Mouse (Mus musculus): ENCODE results near the gene Daam2. TPM values are rescaled to one million over a fixed set of nuclear protein-coding genes. Genes with fewer than 3 reads are reported as not detected.
"Not testable (repeated sequence)": the region's sequence is repeated elsewhere in the genome, so short reads cannot be mapped to it uniquely, and the experiment has no call there.

Daam2 gene
- polyA plus RNA-seq, 1 experiment: 0.28 TPM

DNA sequence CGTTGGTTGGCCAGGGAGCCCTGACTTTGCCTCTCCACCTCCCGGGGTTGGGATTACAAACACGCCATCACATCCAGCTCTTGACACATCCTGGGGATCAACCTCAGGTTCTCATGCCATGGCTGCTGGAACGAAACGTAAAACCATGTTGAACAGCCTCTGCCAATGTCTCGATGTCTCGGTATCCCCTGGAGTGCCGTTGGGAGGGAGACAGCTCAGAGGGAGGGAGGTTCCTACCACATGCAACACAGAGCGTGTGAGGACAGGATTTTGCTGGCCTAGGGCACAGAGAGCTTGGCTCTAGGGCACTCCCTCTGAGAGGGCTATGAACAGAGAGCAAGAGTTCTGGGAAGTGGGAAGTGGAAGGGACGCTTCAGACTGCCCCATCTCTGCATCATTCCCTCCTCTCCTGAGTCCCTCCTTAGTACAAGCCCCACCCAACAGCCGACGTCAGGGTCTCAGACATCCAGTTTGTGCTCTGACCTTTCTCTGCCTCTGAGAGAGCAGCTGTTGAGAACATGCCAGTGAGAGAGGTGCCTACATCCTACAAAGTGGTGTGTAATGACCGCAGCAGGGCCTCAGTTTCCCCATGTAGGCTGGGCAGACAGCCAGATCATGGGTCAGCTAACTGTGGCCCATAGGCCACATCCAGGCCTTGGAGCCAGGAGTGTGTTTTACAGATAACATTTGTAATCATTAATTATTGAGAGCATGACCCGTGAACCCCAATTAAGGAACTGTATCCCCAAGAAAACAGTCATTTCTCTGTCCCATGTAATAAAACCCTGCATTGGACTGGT is 123.6 kb downstream of the Daam2 start:
- no peaks in the 10 kb centered on the region for H3K9me3 ChIP-seq (replicated peaks; ENCODE audit: control insufficient read depth, insufficient read depth, low read length, poor library complexity, severe bottlenecking)

DNA sequence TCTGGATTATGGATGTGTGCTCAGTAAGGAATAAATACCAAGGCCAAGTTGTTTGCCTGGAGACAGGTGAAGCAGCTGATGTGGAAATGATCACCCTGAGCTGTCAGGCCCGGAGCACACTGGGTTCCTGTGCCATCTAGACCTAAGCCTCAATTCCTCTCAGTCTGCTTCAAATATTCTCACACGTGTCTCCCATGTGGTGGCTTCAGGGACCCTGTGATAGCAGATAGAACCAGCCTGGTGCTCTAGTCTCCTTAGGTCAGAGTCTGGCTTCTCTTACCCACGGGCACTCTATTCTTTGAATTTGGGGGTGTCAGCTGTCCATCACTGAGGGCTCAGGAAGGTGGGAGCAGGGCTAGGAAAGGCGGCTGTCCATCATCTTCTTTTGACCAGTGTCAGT is 124.4 kb downstream of the Daam2 start:
- Histone ChIP-seq H3K36me3 (ENCODE audit: control insufficient read depth, insufficient read depth, low read length, poor library complexity, severe bottlenecking) (no peaks in the 10 kb centered on the region), H3K9me3 (replicated peaks; ENCODE audit: control insufficient read depth, insufficient read depth, low read length, poor library complexity, severe bottlenecking) (no peaks in the 10 kb centered on the region), H3K27me3 (ENCODE audit: control insufficient read depth, insufficient read depth, low read length, poor library complexity, severe bottlenecking) (no peaks in the 10 kb centered on the region), H3K4me3 (ENCODE audit: low read depth, low read length) (no peak overlapping the region), H3K9ac (ENCODE audit: low read depth, poor library complexity, severe bottlenecking) (no peak overlapping the region), H3K27ac (ENCODE audit: insufficient read depth, low read length) (no peak overlapping the region), H3K4me1 (ENCODE audit: control insufficient read depth, insufficient read depth, low read length) (no peaks in the 10 kb centered on the region)
- TF ChIP-seq POLR2A (IDR thresholded peaks at IDR 0.05; ENCODE audit: insufficient read depth, low read length) (no peak), EP300 (IDR thresholded peaks at IDR 0.05; ENCODE audit: insufficient read depth, low read depth, low read length) (no peak), CTCF (IDR thresholded peaks at IDR 0.05; ENCODE audit: low read depth, low read length) (no peak)

More for the DNA sequence above, 123.6 kb downstream of the Daam2 start:
- Histone ChIP-seq H3K27ac (ENCODE audit: insufficient read depth, low read length) (no peak overlapping the region), H3K36me3 (ENCODE audit: control insufficient read depth, insufficient read depth, low read length, poor library complexity, severe bottlenecking) (no peaks in the 10 kb centered on the region), H3K4me1 (ENCODE audit: control insufficient read depth, insufficient read depth, low read length) (no peaks in the 10 kb centered on the region), H3K4me3 (ENCODE audit: low read depth, low read length) (no peak overlapping the region), H3K9ac (ENCODE audit: low read depth, poor library complexity, severe bottlenecking) (no peak overlapping the region), H3K27me3 (ENCODE audit: control insufficient read depth, insufficient read depth, low read length, poor library complexity, severe bottlenecking) (no peaks in the 10 kb centered on the region)
- TF ChIP-seq EP300 (IDR thresholded peaks at IDR 0.05; ENCODE audit: insufficient read depth, low read depth, low read length) (no peak), POLR2A (IDR thresholded peaks at IDR 0.05; ENCODE audit: insufficient read depth, low read length) (no peak), CTCF (IDR thresholded peaks at IDR 0.05; ENCODE audit: low read depth, low read length) (no peak)

DNA sequence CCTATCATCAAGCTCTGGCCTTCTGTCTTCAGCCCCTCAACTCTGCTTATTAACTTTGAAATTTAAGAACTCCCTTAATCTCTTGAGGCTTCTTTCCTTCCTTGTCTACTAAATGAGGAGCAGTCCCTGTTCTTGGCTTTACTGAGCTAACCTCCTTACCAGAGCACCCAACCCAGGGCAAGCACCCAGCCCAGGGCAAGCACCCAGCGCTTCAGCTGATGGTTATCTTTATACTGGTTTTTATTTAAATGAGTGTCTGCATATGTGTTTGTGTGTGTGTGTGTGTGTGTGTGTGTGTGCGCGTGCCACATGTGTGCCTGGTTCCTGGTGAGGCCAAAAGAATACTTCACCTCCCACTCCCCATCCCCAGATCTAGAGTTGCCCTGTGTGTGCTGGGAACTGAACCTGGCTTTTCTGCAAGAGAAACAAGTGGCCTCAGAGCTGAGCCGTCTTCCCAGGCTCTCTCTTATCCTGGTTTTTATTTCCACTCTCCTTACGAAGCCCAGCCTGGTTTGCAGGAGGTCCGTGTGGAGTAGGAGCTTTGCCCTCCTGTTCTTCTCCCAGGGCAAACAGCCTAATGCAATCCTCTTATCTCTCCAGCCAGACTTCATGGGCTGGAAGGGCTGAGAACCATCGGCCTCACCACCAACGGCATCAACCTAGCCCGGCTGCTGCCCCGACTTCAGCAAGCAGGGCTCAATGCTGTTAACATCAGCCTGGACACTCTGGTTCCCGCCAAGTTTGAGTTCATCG is 125.1 kb downstream of the Daam2 start:
- TF ChIP-seq POLR2A (IDR thresholded peaks at IDR 0.05; ENCODE audit: insufficient read depth, low read length) (no peak), EP300 (IDR thresholded peaks at IDR 0.05; ENCODE audit: insufficient read depth, low read depth, low read length) (no peak), CTCF (IDR thresholded peaks at IDR 0.05; ENCODE audit: low read depth, low read length) (no peak)
- no peak overlapping the region for H3K4me3 ChIP-seq (ENCODE audit: low read depth, low read length)
- no peaks in the 10 kb centered on the region for H3K9me3 ChIP-seq (replicated peaks; ENCODE audit: control insufficient read depth, insufficient read depth, low read length, poor library complexity, severe bottlenecking)
- H3K4me1 ChIP-seq (ENCODE audit: control insufficient read depth, insufficient read depth, low read length): no peaks in the 10 kb centered on the region
- H3K27me3 ChIP-seq (ENCODE audit: control insufficient read depth, insufficient read depth, low read length, poor library complexity, severe bottlenecking): no peaks in the 10 kb centered on the region
- no peaks in the 10 kb centered on the region for H3K36me3 ChIP-seq (ENCODE audit: control insufficient read depth, insufficient read depth, low read length, poor library complexity, severe bottlenecking)
- H3K9ac ChIP-seq (ENCODE audit: low read depth, poor library complexity, severe bottlenecking): no peak overlapping the region
- no peak overlapping the region for H3K27ac ChIP-seq (ENCODE audit: insufficient read depth, low read length)

DNA sequence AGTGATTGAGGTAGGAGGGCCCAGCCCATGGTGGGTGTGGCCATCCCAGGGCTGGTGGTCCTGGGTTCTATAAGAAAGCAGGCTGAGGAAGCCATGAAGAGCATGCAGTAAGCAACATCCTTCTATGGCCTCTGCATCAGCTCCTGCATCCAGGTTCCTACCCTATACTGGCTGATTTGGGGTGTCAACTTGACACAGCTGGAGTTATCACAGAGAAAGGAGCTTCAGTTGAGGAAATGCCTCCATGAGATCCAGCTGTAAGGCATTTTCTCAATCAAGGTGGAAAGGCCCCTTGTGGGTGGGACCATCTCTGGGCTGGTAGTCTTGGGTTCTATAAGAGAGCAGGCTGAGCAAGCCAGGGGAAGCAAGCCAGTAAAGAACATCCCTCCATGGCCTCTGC is 126.8 kb downstream of the Daam2 start:
- not testable (repeated sequence) for H3K4me3 ChIP-seq (ENCODE audit: low read depth, low read length); H3K4me1 ChIP-seq (ENCODE audit: control insufficient read depth, insufficient read depth, low read length); H3K36me3 ChIP-seq (ENCODE audit: control insufficient read depth, insufficient read depth, low read length, poor library complexity, severe bottlenecking)

DNA sequence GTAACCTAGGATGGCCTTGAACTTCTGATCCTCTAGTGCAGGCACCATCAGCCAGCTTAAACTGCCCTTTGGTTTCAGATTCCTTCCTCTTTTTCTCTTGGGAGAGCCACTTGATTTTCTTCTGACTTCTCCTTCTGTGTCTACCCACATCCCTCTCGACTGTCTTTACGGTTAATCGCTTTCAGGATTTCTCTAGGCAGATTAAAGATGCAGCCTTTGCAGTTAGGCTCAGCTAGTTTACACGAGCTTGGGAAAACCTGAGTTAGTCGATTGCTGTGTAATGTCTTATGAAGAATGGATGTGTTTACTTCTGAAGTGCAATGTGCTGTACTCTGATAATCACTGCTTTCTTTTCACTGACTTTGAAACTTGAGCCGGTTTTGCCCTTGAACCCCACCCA is 127.5 kb downstream of the Daam2 start:
- Histone ChIP-seq H3K9ac (ENCODE audit: low read depth, poor library complexity, severe bottlenecking) (no peak overlapping the region), H3K36me3 (ENCODE audit: control insufficient read depth, insufficient read depth, low read length, poor library complexity, severe bottlenecking) (no peaks in the 10 kb centered on the region), H3K4me3 (ENCODE audit: low read depth, low read length) (no peak overlapping the region), H3K9me3 (replicated peaks; ENCODE audit: control insufficient read depth, insufficient read depth, low read length, poor library complexity, severe bottlenecking) (no peaks in the 10 kb centered on the region), H3K27ac (ENCODE audit: insufficient read depth, low read length) (no peak overlapping the region), H3K27me3 (ENCODE audit: control insufficient read depth, insufficient read depth, low read length, poor library complexity, severe bottlenecking) (no peaks in the 10 kb centered on the region), H3K4me1 (ENCODE audit: control insufficient read depth, insufficient read depth, low read length) (no peaks in the 10 kb centered on the region)
- no peak for TF ChIP-seq EP300 (IDR thresholded peaks at IDR 0.05; ENCODE audit: insufficient read depth, low read depth, low read length)
- no peak for TF ChIP-seq CTCF (IDR thresholded peaks at IDR 0.05; ENCODE audit: low read depth, low read length)
- no peak for TF ChIP-seq POLR2A (IDR thresholded peaks at IDR 0.05; ENCODE audit: insufficient read depth, low read length)

More for the DNA sequence above, 126.8 kb downstream of the Daam2 start:
- H3K9ac ChIP-seq (ENCODE audit: low read depth, poor library complexity, severe bottlenecking); H3K27ac ChIP-seq (ENCODE audit: insufficient read depth, low read length); H3K9me3 ChIP-seq (replicated peaks; ENCODE audit: control insufficient read depth, insufficient read depth, low read length, poor library complexity, severe bottlenecking); H3K27me3 ChIP-seq (ENCODE audit: control insufficient read depth, insufficient read depth, low read length, poor library complexity, severe bottlenecking): not testable (repeated sequence)

DNA sequence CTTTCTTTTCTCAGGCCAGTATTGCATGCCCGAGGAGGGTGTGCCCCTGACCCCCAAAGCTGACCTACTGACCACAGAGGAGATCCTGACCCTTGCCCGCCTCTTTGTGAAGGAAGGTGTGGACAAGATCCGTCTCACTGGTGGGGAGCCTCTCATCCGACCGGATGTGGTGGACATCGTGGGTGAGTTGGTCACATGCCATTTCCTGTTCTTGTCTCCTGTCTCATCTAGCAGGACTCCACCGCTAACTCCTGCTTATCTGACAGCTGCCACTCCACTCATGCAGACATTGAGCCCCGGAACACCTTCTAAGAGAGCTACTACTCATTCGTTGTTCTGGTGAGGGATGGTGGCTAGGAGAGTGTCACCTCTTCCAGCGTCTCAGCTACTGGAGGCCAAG is 129.1 kb downstream of the Daam2 start:
- Histone ChIP-seq H3K9me3 (replicated peaks; ENCODE audit: control insufficient read depth, insufficient read depth, low read length, poor library complexity, severe bottlenecking) (no peaks in the 10 kb centered on the region), H3K36me3 (ENCODE audit: control insufficient read depth, insufficient read depth, low read length, poor library complexity, severe bottlenecking) (no peaks in the 10 kb centered on the region), H3K4me3 (ENCODE audit: low read depth, low read length) (no peak overlapping the region), H3K27me3 (ENCODE audit: control insufficient read depth, insufficient read depth, low read length, poor library complexity, severe bottlenecking) (no peaks in the 10 kb centered on the region), H3K27ac (ENCODE audit: insufficient read depth, low read length) (no peak overlapping the region), H3K4me1 (ENCODE audit: control insufficient read depth, insufficient read depth, low read length) (no peaks in the 10 kb centered on the region), H3K9ac (ENCODE audit: low read depth, poor library complexity, severe bottlenecking) (no peak overlapping the region)
- TF ChIP-seq CTCF (IDR thresholded peaks at IDR 0.05; ENCODE audit: low read depth, low read length): no peak

All from ES-Bruce4 (cell line).